Mouse (Mus musculus) midbrain, embryonic 14.5 days (tissue): ENCODE data around the gene Gapdh. TPM values are rescaled to one million over a fixed set of nuclear protein-coding genes. Genes with fewer than 3 reads are reported as not detected.

Experiments used
- ATAC-seq: fragments of 200-750 bp; cut with Nextera tagmentation; 2 replicates; pipeline ENCODE4 v1.8.0; 2017; ENCODE audit warnings: moderate number of reproducible peaks, moderate library complexity; ENCODE audit not compliant: low FRiP score, low TSS enrichment
- DNase-seq: peaks from one replicate; pipeline ENCODE4 v3.0.0-alpha.2; 2015
- H3K27ac ChIP-seq: fragments of 300-500 bp; sonication (generic); replicated peaks from 2 replicates; pipeline ENCODE4 v1.5.1; 2014; ENCODE audit warnings: mild to moderate bottlenecking, low read depth, low read length, moderate library complexity
- H3K27me3 ChIP-seq: fragments of 300-500 bp; sonication (generic); 2 replicates; pipeline ENCODE4 v1.6.1; 2014; ENCODE audit warnings: low read length, control low read depth, mixed read lengths; ENCODE audit not compliant: control insufficient read depth, insufficient read depth
- H3K36me3 ChIP-seq: fragments of 300-500 bp; sonication (generic); 2 replicates; pipeline ENCODE4 v1.6.1; 2014; ENCODE audit warnings: low read length, control low read depth; ENCODE audit not compliant: control insufficient read depth, insufficient read depth
- H3K4me1 ChIP-seq: fragments of 300-500 bp; sonication (generic); 2 replicates; pipeline ENCODE4 v1.6.1; 2014; ENCODE audit warnings: mild to moderate bottlenecking, antibody characterized with exemption, low read length, control low read depth; ENCODE audit not compliant: control insufficient read depth, insufficient read depth
- H3K4me2 ChIP-seq: fragments of 300-500 bp; sonication (generic); 2 replicates; pipeline ENCODE4 v1.6.1; 2014; ENCODE audit warnings: mild to moderate bottlenecking, low read length, moderate library complexity
- H3K4me3 ChIP-seq: fragments of 300-500 bp; sonication (generic); replicated peaks from 2 replicates; pipeline ENCODE4 v1.5.1; 2014; ENCODE audit warnings: low read depth, low read length
- H3K9ac ChIP-seq: fragments of 300-500 bp; sonication (generic); replicated peaks from 2 replicates; pipeline ENCODE4 v1.6.1; 2014; ENCODE audit warnings: mild to moderate bottlenecking, low read length, moderate library complexity
- H3K9me3 ChIP-seq: fragments of 300-500 bp; sonication (generic); 2 replicates; pipeline ENCODE4 v1.6.1; 2016; ENCODE audit warnings: low read length, control low read depth, mixed read lengths; ENCODE audit not compliant: control insufficient read depth
- WGBS: fragments of 180-500 bp; shearing (Covaris S2); extraction: QIAGEN DNeasy Blood & Tissue Kit; methylation state at CpG from one replicate; pipeline ENCODE4 v1.1.7; 2014; 5-methylcytosine and 5-hydroxymethylcytosine counted together
- polyA plus RNA-seq: library from polyadenylated mRNA; unstranded; fragments of >200 nt; fragmentation: Nextera tagmentation; extraction: Ambion mirVana; gene quantifications from 2 replicates; pipeline ENCODE4 v1.2.1, GENCODE M21; 2014

Gene Gapdh
- polyA plus RNA-seq: 1,501 and 1,547 TPM in 2 replicates

DNA sequence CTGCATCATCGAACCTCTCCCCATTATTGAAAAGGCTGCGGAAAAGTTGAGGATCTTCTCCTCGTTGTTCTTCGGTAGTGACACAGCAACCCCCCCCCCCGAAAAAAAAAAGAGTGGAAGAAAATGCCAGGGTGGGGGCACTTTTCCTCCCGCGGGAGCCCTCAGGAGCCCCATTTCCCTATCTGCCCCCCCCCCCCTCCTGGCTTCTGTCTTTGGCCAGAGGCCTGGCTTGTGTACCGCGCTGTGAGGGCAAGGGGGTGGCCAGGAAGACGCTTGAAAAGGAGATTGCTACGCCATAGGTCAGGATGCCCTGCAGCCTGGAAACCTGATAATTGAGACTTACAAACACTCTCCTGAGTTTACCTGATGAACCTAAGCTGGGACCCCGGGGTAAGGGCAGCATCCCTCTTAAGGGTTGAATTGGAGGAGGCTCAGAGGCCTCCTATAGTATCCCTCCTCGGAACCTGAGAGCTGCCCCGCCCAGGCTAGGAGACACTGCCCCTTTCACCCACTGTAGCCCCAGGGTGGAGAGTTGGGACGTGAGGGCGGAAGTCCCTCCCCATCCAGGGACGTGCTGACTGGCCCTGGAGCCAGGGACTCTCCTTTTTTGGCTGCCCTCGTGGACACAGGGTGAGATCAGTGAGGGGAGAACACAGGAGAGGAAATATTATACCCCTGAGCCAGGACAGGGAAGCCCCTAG lies at the start of gene Gapdh:
Gapdh (minus strand) TSS at position 417 of the 701 bp plus-strand sequence.
- Histone ChIP-seq H3K4me3 (peak within 1 kb of the TSS; percentile 80), H3K27ac (peak within 1 kb of the TSS; percentile 89), H3K4me1 (peaks cover 27% of the 10 kb centered on the region), H3K4me2 (peak within 1 kb of the TSS; percentile 79), H3K9me3 (no peaks in the 10 kb centered on the region), H3K27me3 (no peaks in the 10 kb centered on the region), H3K36me3 (peaks cover 61% of the 10 kb centered on the region), H3K9ac (peak within 1 kb of the TSS; percentile 91)
- DNase-seq (peak; percentile 69), ATAC-seq (no peak)
- 1% methylated on average over 18 of the region's 18 CpGs for WGBS

DNA sequence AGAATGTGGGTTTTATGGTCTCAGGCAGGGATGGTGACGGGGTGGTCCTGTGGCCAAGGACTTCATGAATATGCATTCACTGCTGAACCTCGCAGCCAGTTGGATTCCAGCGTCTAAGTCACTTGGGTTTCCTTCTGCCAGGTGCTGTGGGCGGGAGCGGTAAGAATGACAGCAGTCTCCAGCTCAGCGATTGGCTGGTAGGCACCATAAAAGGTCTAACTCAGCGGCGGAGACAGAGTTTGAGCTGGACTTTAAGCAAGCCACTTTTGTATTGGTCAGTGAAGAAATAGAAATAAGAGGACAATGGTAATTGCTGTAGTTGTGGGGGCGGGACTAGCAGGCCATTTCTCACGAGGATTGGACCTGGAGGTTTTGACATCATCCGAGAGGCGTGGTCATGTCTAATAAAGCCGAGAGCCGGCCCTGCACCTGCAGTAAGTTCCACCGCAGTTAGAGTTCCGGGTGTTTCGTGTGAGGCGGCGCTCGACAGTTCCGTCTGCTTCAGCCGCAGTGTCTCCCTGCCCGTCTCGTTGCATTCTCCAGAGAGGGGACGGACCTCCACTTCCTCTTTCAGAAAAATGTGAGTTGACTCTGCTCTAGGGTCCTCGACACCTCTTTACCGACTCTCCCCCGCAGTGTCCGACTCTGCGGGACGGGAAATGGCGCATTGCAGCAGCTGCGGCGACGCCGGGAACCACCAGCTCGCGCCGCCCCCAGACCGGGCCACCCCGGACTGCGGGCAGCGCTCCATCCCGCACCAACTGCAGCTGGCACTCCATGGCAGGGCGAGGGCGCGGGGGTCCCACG lies 49.1 kb upstream of the Gapdh start, which contains the start of gene Vamp1:
Vamp1 (plus strand) TSS at position 404 of the 807 bp plus-strand sequence.
- peaks cover 4% of the 10 kb centered on the region; the same call in 1 of the 2 replicates for H3K27me3 ChIP-seq
- ATAC-seq: peak; percentile 96
- H3K27ac ChIP-seq: peak within 1 kb of the TSS; percentile 74
- H3K4me3 ChIP-seq: peak within 1 kb of the TSS; percentile 74
- H3K9ac ChIP-seq: peak within 1 kb of the TSS; percentile 73
- peak within 1 kb of the TSS; percentile 95 for H3K4me2 ChIP-seq
- DNase-seq: peak; percentile 98
- peaks cover 8% of the 10 kb centered on the region for H3K4me1 ChIP-seq
- H3K36me3 ChIP-seq: 0 out of 2 replicates have a peak, but pooled peaks cover 2% of the 10 kb centered on the region
- under 1% methylated on average over 48 of the region's 48 CpGs for WGBS
- no peaks in the 10 kb centered on the region for H3K9me3 ChIP-seq

DNA sequence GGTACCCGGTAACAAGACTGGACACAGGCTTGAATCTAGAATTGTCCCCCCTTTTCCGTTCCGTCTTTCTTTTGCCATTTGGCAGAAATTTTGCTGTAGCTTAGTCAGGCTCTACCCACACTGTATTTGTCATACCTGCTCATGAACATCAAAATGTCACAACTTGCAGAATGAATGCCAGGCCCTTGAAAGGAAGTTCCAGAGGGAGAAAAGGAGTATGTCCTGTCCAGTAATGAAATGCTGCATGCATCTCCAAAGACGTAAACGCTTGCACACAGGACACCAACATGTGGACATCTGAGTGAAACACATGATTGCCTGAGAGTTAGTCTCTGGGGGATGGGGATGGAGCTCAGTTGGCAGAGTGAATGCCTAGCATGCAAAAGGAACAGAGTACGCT lies 47.4 kb upstream of the Gapdh start:
- ATAC-seq: no peak
- H3K9me3 ChIP-seq: no peaks in the 10 kb centered on the region
- DNase-seq: no peak
- peaks cover 8% of the 10 kb centered on the region for H3K4me1 ChIP-seq
- H3K27ac ChIP-seq: no peak overlapping the region
- no peak overlapping the region for H3K4me3 ChIP-seq
- no peak overlapping the region for H3K4me2 ChIP-seq
- H3K9ac ChIP-seq: no peak overlapping the region
- H3K36me3 ChIP-seq: no peaks in the 10 kb centered on the region
- 80% methylated on average over 6 of the region's 6 CpGs for WGBS
- peaks cover 4% of the 10 kb centered on the region; the same call in 1 of the 2 replicates for H3K27me3 ChIP-seq

DNA sequence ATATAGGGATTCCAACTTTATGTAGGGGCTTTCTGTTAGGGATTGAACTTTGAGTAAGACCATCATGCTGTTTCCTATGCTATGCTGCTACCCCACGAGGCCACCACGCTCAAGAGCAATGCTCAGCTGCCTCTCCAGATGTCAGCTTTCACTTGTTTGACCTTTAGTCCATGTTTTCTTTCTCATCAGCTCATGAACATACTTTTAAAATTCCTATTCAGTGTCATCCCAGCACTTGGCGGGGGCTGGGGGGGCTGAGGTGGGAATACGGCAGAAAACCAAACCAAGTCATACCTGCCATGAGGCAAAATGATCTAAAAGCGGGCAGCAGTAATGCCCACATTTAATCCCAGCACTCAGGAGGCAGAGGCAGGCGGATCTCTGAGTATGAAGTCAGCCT lies 46.9 kb upstream of the Gapdh start:
- Histone ChIP-seq H3K4me1 (peaks cover 8% of the 10 kb centered on the region), H3K4me3 (no peak overlapping the region), H3K36me3 (no peaks in the 10 kb centered on the region), H3K27me3 (peaks cover 4% of the 10 kb centered on the region; the same call in 1 of the 2 replicates), H3K9me3 (no peaks in the 10 kb centered on the region), H3K9ac (no peak overlapping the region), H3K27ac (no peak overlapping the region), H3K4me2 (no peak overlapping the region)
- no peak for DNase-seq
- 76% methylated on average over 6 of the region's 6 CpGs for WGBS
- no peak for ATAC-seq

DNA sequence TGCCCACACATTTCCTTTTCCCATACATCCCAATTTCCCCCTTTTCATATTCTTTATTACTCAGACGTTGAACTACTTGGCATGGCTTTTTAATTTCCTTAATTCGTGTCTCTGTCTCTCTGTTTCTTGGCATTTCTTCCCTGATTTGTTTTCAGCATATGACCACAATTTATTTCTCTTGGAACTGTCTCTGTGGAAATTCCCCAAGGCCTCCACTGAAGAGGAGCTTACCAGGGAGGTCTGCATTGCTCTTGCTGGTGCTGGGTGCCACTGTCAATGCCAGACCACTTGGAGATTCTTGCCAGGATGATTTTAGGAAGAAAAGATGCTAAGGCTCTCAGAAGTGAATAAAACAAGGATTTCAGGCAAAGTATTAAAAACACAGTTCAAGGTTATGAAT lies 46.4 kb upstream of the Gapdh start:
- Histone ChIP-seq H3K27ac (no peak overlapping the region), H3K4me2 (no peak overlapping the region), H3K4me1 (peaks cover 8% of the 10 kb centered on the region), H3K27me3 (peaks cover 4% of the 10 kb centered on the region; the same call in 1 of the 2 replicates), H3K4me3 (no peak overlapping the region), H3K9ac (no peak overlapping the region), H3K9me3 (no peaks in the 10 kb centered on the region), H3K36me3 (no peaks in the 10 kb centered on the region)
- DNase-seq (no peak), ATAC-seq (no peak)
- WGBS: 64% methylated on average over 2 of the region's 2 CpGs

DNA sequence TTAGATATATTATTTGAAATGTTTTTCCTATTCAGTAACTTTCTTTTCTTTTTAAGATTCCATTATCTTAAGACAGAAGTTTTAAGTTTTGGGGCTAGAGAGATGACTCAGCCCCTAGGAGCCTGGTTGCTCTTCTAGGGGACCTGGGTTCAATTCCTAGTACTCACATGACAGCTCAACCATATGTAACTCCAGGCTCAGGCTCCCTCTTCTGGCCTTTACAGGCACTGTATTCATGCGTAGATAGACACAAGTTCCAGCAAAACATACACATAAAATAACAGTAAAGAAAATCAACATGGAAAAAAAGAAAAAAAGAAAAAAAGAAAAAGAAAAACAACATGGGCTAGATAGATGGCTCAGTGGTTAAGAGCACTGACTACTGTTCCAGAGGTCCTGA lies 44.2 kb upstream of the Gapdh start:
- H3K4me3 ChIP-seq: no peak overlapping the region
- no peaks in the 10 kb centered on the region for H3K4me1 ChIP-seq
- WGBS: 85% methylated on average over 1 of the region's 1 CpGs
- no peak overlapping the region for H3K9ac ChIP-seq
- H3K27ac ChIP-seq: no peak overlapping the region
- H3K4me2 ChIP-seq: no peak overlapping the region
- H3K36me3 ChIP-seq: no peaks in the 10 kb centered on the region
- H3K27me3 ChIP-seq: peaks cover 4% of the 10 kb centered on the region; the same call in 1 of the 2 replicates
- no peak for ATAC-seq
- no peak for DNase-seq
- no peaks in the 10 kb centered on the region for H3K9me3 ChIP-seq

DNA sequence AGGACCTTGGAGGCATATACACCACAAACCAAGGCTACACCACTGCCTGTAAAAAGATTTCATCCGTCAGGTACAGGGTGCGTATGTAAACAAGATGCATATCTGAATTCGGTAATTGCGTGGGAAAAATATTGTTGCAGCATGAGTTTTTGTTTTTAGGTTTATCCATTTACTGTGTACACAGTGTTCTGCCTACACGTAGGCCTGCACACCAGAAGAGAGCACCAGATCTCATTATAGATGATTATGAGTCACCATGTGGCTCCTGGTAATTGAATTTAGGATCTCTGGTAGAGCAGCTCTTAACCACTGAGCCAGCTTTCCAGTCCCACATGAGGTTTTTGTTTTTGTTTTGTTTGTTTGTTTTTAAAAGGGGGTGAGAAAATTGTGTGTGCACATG lies 30.9 kb upstream of the Gapdh start:
- no peak overlapping the region for H3K4me2 ChIP-seq
- no peak overlapping the region for H3K9ac ChIP-seq
- DNase-seq (no peak), ATAC-seq (no peak)
- no peak overlapping the region for H3K4me3 ChIP-seq
- no peaks in the 10 kb centered on the region for H3K9me3 ChIP-seq
- peaks cover 20% of the 10 kb centered on the region; the same call in 1 of the 2 replicates for H3K36me3 ChIP-seq
- H3K27me3 ChIP-seq: no peaks in the 10 kb centered on the region
- peaks cover 10% of the 10 kb centered on the region; the same call in 1 of the 2 replicates for H3K4me1 ChIP-seq
- WGBS: 87% methylated on average over 5 of the region's 5 CpGs
- no peak overlapping the region for H3K27ac ChIP-seq

DNA sequence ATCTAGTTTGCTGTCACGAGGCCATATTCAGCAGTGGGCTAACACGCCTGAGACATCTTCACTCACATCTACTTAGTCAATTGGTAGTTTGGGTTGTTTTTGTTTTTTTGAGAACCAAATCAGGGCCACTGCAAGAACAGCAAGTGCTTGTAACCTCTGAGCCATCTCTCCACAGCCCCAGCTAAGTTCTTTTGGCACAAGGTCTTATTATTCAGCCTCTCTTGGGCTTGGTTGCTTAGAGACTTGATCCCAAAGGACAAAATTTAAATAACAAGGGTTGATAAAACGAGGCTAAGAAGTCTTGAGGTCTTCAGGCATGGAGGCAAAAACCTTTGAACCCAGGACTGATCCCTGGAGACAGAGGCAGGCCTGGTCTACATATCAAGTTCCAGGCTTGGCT lies 30.0 kb upstream of the Gapdh start:
- Histone ChIP-seq H3K4me2 (no peak overlapping the region), H3K36me3 (peaks cover 20% of the 10 kb centered on the region; the same call in 1 of the 2 replicates), H3K4me3 (no peak overlapping the region), H3K27ac (no peak overlapping the region), H3K27me3 (no peaks in the 10 kb centered on the region), H3K9me3 (no peaks in the 10 kb centered on the region), H3K9ac (no peak overlapping the region), H3K4me1 (peaks cover 10% of the 10 kb centered on the region; the same call in 1 of the 2 replicates)
- DNase-seq (peak; percentile 31), ATAC-seq (no peak)
- 21% methylated on average over 3 of the region's 3 CpGs for WGBS
